Mouse (Mus musculus) A20 (cell line): ENCODE measurements around the gene Ulk4.
A peak's percentile ranks its signal among the peaks of the same experiment; 100 is the strongest.

ENCODE experiments used
- DNase-seq: peaks from one replicate; pipeline ENCODE4 v3.0.0-alpha.2; 2011; ENCODE audit warnings: low read depth, low spot score

Ulk4 gene

GRCm38 (mm10) chr9:121192601-121193370, 84.2 kb downstream of the Ulk4 start:
- DNase-seq: no peak

- DNase-seq: no peak
These were observed 89.2 kb downstream of the Ulk4 start for GRCm38 (mm10) chr9:121187811-121188210.

- DNase-seq: no peak
These were observed 91.2 kb downstream of the Ulk4 start for GRCm38 (mm10) chr9:121185796-121186195.

GRCm38 (mm10) chr9:121176350-121176749, 100.6 kb downstream of the Ulk4 start:
- no peak for DNase-seq

GRCm38 (mm10) chr9:121175201-121175600, 101.8 kb downstream of the Ulk4 start:
- no peak for DNase-seq

- no peak for DNase-seq
These were observed 104.9 kb downstream of the Ulk4 start for GRCm38 (mm10) chr9:121172123-121172522.

- no peak for DNase-seq
These were observed 105.4 kb downstream of the Ulk4 start for GRCm38 (mm10) chr9:121171609-121172008.

- no peak for DNase-seq
These were observed 112.4 kb downstream of the Ulk4 start for GRCm38 (mm10) chr9:121164607-121165006.

GRCm38 (mm10) chr9:121162789-121163188, 114.2 kb downstream of the Ulk4 start:
- DNase-seq: peak; percentile 51

GRCm38 (mm10) chr9:121161818-121162565, 115.0 kb downstream of the Ulk4 start:
- no peak for DNase-seq

GRCm38 (mm10) chr9:121156253-121156831, 120.7 kb downstream of the Ulk4 start:
- no peak for DNase-seq

GRCm38 (mm10) chr9:121153276-121153675, 123.7 kb downstream of the Ulk4 start:
- DNase-seq: no peak

GRCm38 (mm10) chr9:121148602-121149001, 128.4 kb downstream of the Ulk4 start:
- no peak for DNase-seq

- no peak for DNase-seq
These were observed 133.8 kb downstream of the Ulk4 start for GRCm38 (mm10) chr9:121143208-121143607.

GRCm38 (mm10) chr9:121132549-121132948, 144.4 kb downstream of the Ulk4 start:
- no peak for DNase-seq

GRCm38 (mm10) chr9:121129533-121129932, 147.5 kb downstream of the Ulk4 start:
- DNase-seq: no peak

GRCm38 (mm10) chr9:121128934-121129333, 148.1 kb downstream of the Ulk4 start:
- DNase-seq: no peak

GRCm38 (mm10) chr9:121127025-121127424, 150.0 kb downstream of the Ulk4 start:
- DNase-seq: no peak

- no peak for DNase-seq
These were observed 152.3 kb downstream of the Ulk4 start for GRCm38 (mm10) chr9:121124705-121125104.

GRCm38 (mm10) chr9:121122039-121122438, 155.0 kb downstream of the Ulk4 start:
- no peak for DNase-seq

GRCm38 (mm10) chr9:121117936-121118335, 159.1 kb downstream of the Ulk4 start:
- DNase-seq: no peak

GRCm38 (mm10) chr9:121112131-121112530, 164.9 kb downstream of the Ulk4 start:
- DNase-seq: no peak

GRCm38 (mm10) chr9:121108110-121108509, 168.9 kb downstream of the Ulk4 start:
- DNase-seq: peak; percentile 59
